Mouse (Mus musculus): ENCODE results near the gene Nprl3. TPM values are rescaled to one million over a fixed set of nuclear protein-coding genes. Genes with fewer than 3 reads are reported as not detected.

Nprl3 gene
- total and polyA plus RNA-seq, 3 experiments = 26.3 to 121 (median 106) TPM

DNA sequence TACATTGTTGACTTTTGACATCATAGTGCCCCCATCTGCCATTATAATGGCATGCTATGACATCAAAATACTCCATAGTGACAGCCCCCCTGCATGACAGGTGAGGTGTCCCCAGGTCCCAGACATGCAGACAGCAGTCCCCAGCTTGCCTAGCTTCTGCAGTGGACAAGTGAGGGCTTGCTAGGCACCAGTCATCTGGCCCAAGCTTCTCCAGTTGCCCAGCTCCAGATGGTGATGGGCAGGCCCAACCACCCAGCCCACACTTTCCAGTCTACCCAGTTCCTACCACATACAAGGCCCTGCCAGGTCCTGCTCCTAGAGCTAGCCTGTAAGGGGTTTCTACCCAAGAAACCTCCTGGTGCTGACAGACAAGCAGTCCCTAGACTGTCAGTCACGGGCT is 89.0 kb downstream of the Nprl3 start:
- Histone ChIP-seq H3K27me3 (ENCODE audit: insufficient read depth, low read length) (peaks cover 26% of the 10 kb centered on the region), H3K9me3 (replicated peaks) (peaks cover 6% of the 10 kb centered on the region; the same call in 1 of the 2 replicates), H3K36me3 (replicated peaks) (no peaks in the 10 kb centered on the region), H3K4me1 (ENCODE audit: insufficient read depth, low read depth, low read length) (no peaks in the 10 kb centered on the region; the same call in 1 of the 2 replicates), H3K4me3 (ENCODE audit: low read depth, low read length) (no peak overlapping the region)
- no peak for ATAC-seq (ENCODE audit: extremely low read depth, insufficient number of reproducible peaks, low FRiP score, poor library complexity, severe bottlenecking)
- no peak for DNase-seq (ENCODE audit: low spot score)
- TF ChIP-seq TAL1 (conservative IDR thresholded peaks at IDR 0.05; ENCODE audit: low read depth, low read length) (no peak), CTCF (IDR thresholded peaks at IDR 0.05; ENCODE audit: low read depth, low read length) (no peak), POLR2AphosphoS5 (IDR thresholded peaks at IDR 0.05; ENCODE audit: insufficient replicate concordance, low read depth, low read length) (no peak), GATA2 (IDR thresholded peaks at IDR 0.05; ENCODE audit: borderline replicate concordance, low read depth, low read length) (no peak)

Other genes with a start within 250 kb of the Nprl3 start
- gene Il9r, start 67.4 kb downstream of the Nprl3 start, total RNA-seq (2014; fragmentation: Nextera tagmentation) = 2.3 and 4.6 TPM in 2 replicates
- gene Il9r, start 67.4 kb downstream of the Nprl3 start, total RNA-seq (2017) = 5.7 and 6.9 TPM in 2 replicates
- 2.6 and 4.0 TPM in 2 replicates for gene Il9r, start 67.4 kb downstream of the Nprl3 start, polyA plus RNA-seq (2012)
- gene Snrnp25, start 62.3 kb downstream of the Nprl3 start, total RNA-seq (2014; fragmentation: Nextera tagmentation) = 9.2 and 20.0 TPM in 2 replicates
- gene Snrnp25, start 62.3 kb downstream of the Nprl3 start, total RNA-seq (2017) = 62.5 and 68.7 TPM in 2 replicates
- gene Snrnp25, start 62.3 kb downstream of the Nprl3 start, polyA plus RNA-seq (2012) = 65.6 and 74.4 TPM in 2 replicates
- gene Rhbdf1, start 45.4 kb downstream of the Nprl3 start, total RNA-seq (2014; fragmentation: Nextera tagmentation) = 0.19 and 0.30 TPM in 2 replicates
- 0.46 and 2.5 TPM in 2 replicates for gene Rhbdf1, start 45.4 kb downstream of the Nprl3 start, total RNA-seq (2017)
- 0.91 and 2.1 TPM in 2 replicates for gene Rhbdf1, start 45.4 kb downstream of the Nprl3 start, polyA plus RNA-seq (2012)
- gene Mpg, start 41.2 kb downstream of the Nprl3 start, total RNA-seq (2014; fragmentation: Nextera tagmentation) = 13.7 and 22.0 TPM in 2 replicates
- 12.7 and 17.0 TPM in 2 replicates for gene Mpg, start 41.2 kb downstream of the Nprl3 start, total RNA-seq (2017)
- gene Mpg, start 41.2 kb downstream of the Nprl3 start, polyA plus RNA-seq (2012) = 13.4 and 14.2 TPM in 2 replicates
- gene Hba-x, start 8.7 kb upstream of the Nprl3 start, total RNA-seq (2014; fragmentation: Nextera tagmentation) = not detected in 2 replicates
- not detected in 2 replicates for gene Hba-x, start 8.7 kb upstream of the Nprl3 start, total RNA-seq (2017)
- gene Hba-x, start 8.7 kb upstream of the Nprl3 start, polyA plus RNA-seq (2012) = 0.09 TPM in 1 of 2 replicates, not detected in the other
- gene Hba-a1, start 15.8 kb upstream of the Nprl3 start, total RNA-seq (2014; fragmentation: Nextera tagmentation) = 230 and 2,260 TPM in 2 replicates
- gene Hba-a1, start 15.8 kb upstream of the Nprl3 start, total RNA-seq (2017) = 242 and 325 TPM in 2 replicates
- gene Hba-a1, start 15.8 kb upstream of the Nprl3 start, polyA plus RNA-seq (2012) = 3,927 and 4,410 TPM in 2 replicates
- gene Hbq1b, start 19.3 kb upstream of the Nprl3 start, total RNA-seq (2014; fragmentation: Nextera tagmentation) = 9.1 and 11.6 TPM in 2 replicates
- gene Hbq1b, start 19.3 kb upstream of the Nprl3 start, total RNA-seq (2017) = 0.41 and 0.87 TPM in 2 replicates
- 0.70 and 0.87 TPM in 2 replicates for gene Hbq1b, start 19.3 kb upstream of the Nprl3 start, polyA plus RNA-seq (2012)
- gene Hba-a2, start 28.8 kb upstream of the Nprl3 start, total RNA-seq (2014; fragmentation: Nextera tagmentation) = 268 and 4,240 TPM in 2 replicates
- gene Hba-a2, start 28.8 kb upstream of the Nprl3 start, total RNA-seq (2017) = 683 and 890 TPM in 2 replicates
- gene Hba-a2, start 28.8 kb upstream of the Nprl3 start, polyA plus RNA-seq (2012) = 1,087 and 1,500 TPM in 2 replicates
- not detected in 2 replicates for gene Hbq1a, start 32.4 kb upstream of the Nprl3 start, total RNA-seq (2014; fragmentation: Nextera tagmentation)
- gene Hbq1a, start 32.4 kb upstream of the Nprl3 start, total RNA-seq (2017) = not detected in 2 replicates
- gene Hbq1a, start 32.4 kb upstream of the Nprl3 start, polyA plus RNA-seq (2012) = not detected in 2 replicates
- gene Sh3pxd2b, start 80.1 kb upstream of the Nprl3 start, total RNA-seq (2014; fragmentation: Nextera tagmentation) = not detected in 2 replicates
- 0.12 and 0.16 TPM in 2 replicates for gene Sh3pxd2b, start 80.1 kb upstream of the Nprl3 start, total RNA-seq (2017)
- not detected in 2 replicates for gene Sh3pxd2b, start 80.1 kb upstream of the Nprl3 start, polyA plus RNA-seq (2012)
- gene Ubtd2, start 187.7 kb upstream of the Nprl3 start, total RNA-seq (2014; fragmentation: Nextera tagmentation) = not detected in 2 replicates
- 0.11 and 0.46 TPM in 2 replicates for gene Ubtd2, start 187.7 kb upstream of the Nprl3 start, total RNA-seq (2017)
- gene Ubtd2, start 187.7 kb upstream of the Nprl3 start, polyA plus RNA-seq (2012) = 0.29 and 0.33 TPM in 2 replicates

Data from G1E (cell line).